Mouse (Mus musculus) MEL (cell line): ENCODE data around the gene Rpa2.

Source experiments
- BHLHE40 ChIP-seq: IDR thresholded peaks from 2 replicates; pipeline ENCODE4 v1.6.1; 2012; ENCODE audit warnings: low read depth, mild to moderate bottlenecking, inconsistent platforms, low read length, improper control_type of control experiment, borderline replicate concordance
- CHD1 ChIP-seq: IDR thresholded peaks from 2 replicates; pipeline ENCODE4 v1.6.1; 2012; ENCODE audit warnings: low read depth, mild to moderate bottlenecking, inconsistent platforms, low read length, improper control_type of control experiment
- CHD2 ChIP-seq: IDR thresholded peaks from 2 replicates; pipeline ENCODE4 v1.6.1; 2011; ENCODE audit warnings: low read length, improper control_type of control experiment
- CTCF ChIP-seq, 3 experiments: IDR thresholded peaks in 2 of 3; conservative IDR thresholded peaks in 1 of 3; 2 replicates each; pipeline ENCODE4 v1.5.1; 2011 to 2012; ENCODE audit warnings: low read length in 3 of 3, low read depth in 2 of 3, mild to moderate bottlenecking in 2 of 3, improper control_type of control experiment in 1 of 3, inconsistent platforms in 1 of 3, mixed read lengths in 1 of 3, moderate library complexity in 1 of 3; ENCODE audit not compliant: control insufficient read depth in 1 of 3, insufficient read depth in 1 of 3, poor library complexity in 1 of 3, severe bottlenecking in 1 of 3
- ETS1 ChIP-seq: IDR thresholded peaks from 2 replicates; pipeline ENCODE4 v1.6.1; 2012; ENCODE audit warnings: low read depth, mild to moderate bottlenecking, inconsistent platforms, low read length, improper control_type of control experiment, moderate library complexity
- GATA1 ChIP-seq: IDR thresholded peaks from 2 replicates; pipeline ENCODE4 v1.6.1; 2011; ENCODE audit warnings: low read depth, low read length, improper control_type of control experiment
- HCFC1 ChIP-seq: IDR thresholded peaks from 2 replicates; pipeline ENCODE4 v1.6.1; 2012; ENCODE audit warnings: low read depth, mild to moderate bottlenecking, inconsistent platforms, low read length, improper control_type of control experiment, moderate library complexity
- KAT2A ChIP-seq: conservative IDR thresholded peaks from 2 replicates; pipeline ENCODE4 v1.6.1; 2012; ENCODE audit warnings: low read depth, low read length, improper control_type of control experiment, inconsistent platforms
- NELFE ChIP-seq: IDR thresholded peaks from 2 replicates; pipeline ENCODE4 v1.6.1; 2011; ENCODE audit warnings: low read depth, low read length, improper control_type of control experiment
- POLR2A ChIP-seq, 2 experiments: IDR thresholded peaks; 2 replicates each; pipeline ENCODE4 v1.6.1; 2011 to 2012; ENCODE audit warnings: low read length in 2 of 2, mild to moderate bottlenecking in 2 of 2, control low read depth in 1 of 2, improper control_type of control experiment in 1 of 2, low read depth in 1 of 2, moderate library complexity in 1 of 2; ENCODE audit not compliant: control insufficient read depth in 1 of 2, insufficient read depth in 1 of 2, poor library complexity in 1 of 2
- TAL1 ChIP-seq: IDR thresholded peaks from 2 replicates; pipeline ENCODE4 v1.6.1; 2012; ENCODE audit warnings: mild to moderate bottlenecking, inconsistent platforms, low read length, moderate library complexity, mixed read lengths
- TCF12 ChIP-seq: IDR thresholded peaks from 2 replicates; pipeline ENCODE4 v1.6.1; 2014; ENCODE audit warnings: low read depth, mild to moderate bottlenecking, inconsistent platforms, low read length, improper control_type of control experiment, moderate library complexity
- USF1 ChIP-seq: IDR thresholded peaks from 2 replicates; pipeline ENCODE4 v1.6.1; 2014; ENCODE audit warnings: low read depth, mild to moderate bottlenecking, inconsistent platforms, low read length, improper control_type of control experiment, moderate library complexity
- USF2 ChIP-seq, 2 experiments: IDR thresholded peaks; 2 replicates each; pipeline ENCODE4 v1.6.1; 2011 to 2012; ENCODE audit warnings: improper control_type of control experiment in 2 of 2, low read length in 2 of 2, borderline replicate concordance in 1 of 2, inconsistent platforms in 1 of 2, low read depth in 1 of 2, mild to moderate bottlenecking in 1 of 2; ENCODE audit not compliant: insufficient read depth in 1 of 2

DNA sequence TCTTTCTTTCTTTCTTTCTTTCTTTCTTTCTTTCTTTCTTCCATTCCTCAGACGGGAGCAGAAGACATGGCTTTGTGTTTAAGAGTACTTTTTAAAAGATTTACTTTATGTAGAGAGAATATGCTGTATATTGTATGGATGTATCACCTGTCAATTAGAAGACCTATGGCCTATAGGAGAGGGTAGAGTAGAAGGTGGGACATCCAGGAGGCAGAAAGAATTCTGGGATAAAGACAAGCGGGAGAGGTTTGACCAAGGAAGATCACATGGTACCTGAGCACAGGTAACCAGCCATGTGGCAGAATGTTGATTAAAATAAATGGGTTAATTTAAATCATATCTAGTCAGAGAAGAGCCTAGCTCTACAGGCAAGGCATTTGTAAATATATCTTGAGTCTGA lies 33.4 kb upstream of the Rpa2 start:
- TF ChIP-seq CTCF (IDR thresholded peaks at IDR 0.05 in 2 of 3, conservative IDR thresholded peaks at IDR 0.05 in 1 of 3; ENCODE audit: control insufficient read depth in 1 of 3, insufficient read depth in 1 of 3, low read depth in 2 of 3, low read length in 3 of 3, poor library complexity in 1 of 3, severe bottlenecking in 1 of 3): no peak
- TF ChIP-seq CHD1: no peak
- TF ChIP-seq BHLHE40: no peak
- no peak for TF ChIP-seq ETS1
- TF ChIP-seq GATA1: no peak
- TF ChIP-seq USF1: no peak
- no peak for TF ChIP-seq NELFE
- TF ChIP-seq USF2 (IDR thresholded peaks at IDR 0.05; ENCODE audit: borderline replicate concordance in 1 of 2, insufficient read depth in 1 of 2, low read depth in 1 of 2, low read length in 2 of 2): no peak
- no peak for TF ChIP-seq TAL1
- TF ChIP-seq TCF12: no peak
- TF ChIP-seq HCFC1: no peak
- TF ChIP-seq KAT2A: no peak
- no peak for TF ChIP-seq POLR2A (IDR thresholded peaks at IDR 0.05; ENCODE audit: control insufficient read depth in 1 of 2, insufficient read depth in 1 of 2, low read depth in 1 of 2, low read length in 2 of 2, poor library complexity in 1 of 2)
- no peak for TF ChIP-seq CHD2
